Mouse (Mus musculus) intestine, embryonic 15.5 days (tissue): ENCODE results near the gene Zfp335. TPM values are rescaled to one million over a fixed set of nuclear protein-coding genes. Genes with fewer than 3 reads are reported as not detected.
"Not testable (repeated sequence)": the region's sequence is repeated elsewhere in the genome, so short reads cannot be mapped to it uniquely, and the experiment has no call there.

Experiments used
- ATAC-seq: fragments of 200-750 bp; cut with Nextera tagmentation; 2 replicates; pipeline ENCODE4 v1.8.0; 2017; ENCODE audit warnings: moderate TSS enrichment, moderate library complexity
- H3K27ac ChIP-seq: fragments of 300-500 bp; sonication (generic); 2 replicates; pipeline ENCODE4 v1.5.1; 2015; ENCODE audit warnings: mild to moderate bottlenecking, inconsistent platforms
- H3K27me3 ChIP-seq: fragments of 300-500 bp; sonication (generic); replicated peaks from 2 replicates; pipeline ENCODE4 v1.6.1; 2015; ENCODE audit warnings: inconsistent platforms
- H3K36me3 ChIP-seq: fragments of 300-500 bp; sonication (generic); 2 replicates; pipeline ENCODE4 v1.6.1; 2015; ENCODE audit warnings: inconsistent platforms
- H3K4me1 ChIP-seq: fragments of 300-500 bp; sonication (generic); replicated peaks from 2 replicates; pipeline ENCODE4 v1.6.1; 2015; ENCODE audit warnings: inconsistent platforms
- H3K4me2 ChIP-seq: fragments of 300-500 bp; sonication (generic); replicated peaks from 2 replicates; pipeline ENCODE4 v1.6.1; 2015; ENCODE audit warnings: mild to moderate bottlenecking, inconsistent platforms
- H3K4me3 ChIP-seq: fragments of 300-500 bp; sonication (generic); replicated peaks from 2 replicates; pipeline ENCODE4 v1.5.1; 2015; ENCODE audit warnings: inconsistent platforms
- H3K9ac ChIP-seq: fragments of 300-500 bp; sonication (generic); 2 replicates; pipeline ENCODE4 v1.6.1; 2015; ENCODE audit warnings: inconsistent platforms
- H3K9me3 ChIP-seq: fragments of 300-500 bp; sonication (generic); 2 replicates; pipeline ENCODE4 v1.6.1; 2016; ENCODE audit warnings: inconsistent platforms
- WGBS: fragments of 180-500 bp; shearing (Covaris S2); methylation state at CpG from one replicate; pipeline ENCODE4 v1.1.7; 2015; 5-methylcytosine and 5-hydroxymethylcytosine counted together
- polyA plus RNA-seq: library from polyadenylated mRNA; unstranded; fragments of >200 nt; fragmentation: Nextera tagmentation; extraction: Ambion mirVana; gene quantifications from 2 replicates; pipeline ENCODE4 v1.2.1, GENCODE M21; 2015

Zfp335 gene
- polyA plus RNA-seq, 1 experiment from 2014 or later = 10.7 TPM

GRCm38 (mm10) chr2:164857101-164857821 is 54.3 kb downstream of the Zfp335 start, which contains the start of gene Pltp:
Gene Pltp (minus strand): TSS chr2:164857711.
- Histone ChIP-seq H3K27ac (no peak within 1 kb of the TSS), H3K27me3 (peaks cover 30% of the 10 kb centered on the region), H3K36me3 (no peaks in the 10 kb centered on the region), H3K9ac (peak within 1 kb of the TSS; percentile 48), H3K4me2 (peak within 1 kb of the TSS; percentile 93), H3K9me3 (no peaks in the 10 kb centered on the region), H3K4me1 (peaks cover 39% of the 10 kb centered on the region), H3K4me3 (peak within 1 kb of the TSS; percentile 44)
- ATAC-seq = peak; percentile 65
- WGBS = under 1% methylated on average over 44 of the region's 47 CpGs

- Histone ChIP-seq H3K4me2 (peak overlapping the region; percentile 93), H3K9me3 (no peaks in the 10 kb centered on the region), H3K27me3 (peaks cover 30% of the 10 kb centered on the region), H3K4me1 (peaks cover 34% of the 10 kb centered on the region), H3K9ac (peak overlapping the region; percentile 48), H3K4me3 (peak overlapping the region; percentile 44), H3K36me3 (no peaks in the 10 kb centered on the region), H3K27ac (no peak overlapping the region)
- ATAC-seq = no peak
- 2% methylated on average over 42 of the region's 42 CpGs for WGBS
Observed at GRCm38 (mm10) chr2:164856309-164857100, 55.1 kb downstream of the Zfp335 start.

GRCm38 (mm10) chr2:164855572-164855971 is 56.0 kb downstream of the Zfp335 start:
- Histone ChIP-seq H3K4me1 (peaks cover 29% of the 10 kb centered on the region), H3K27me3 (peaks cover 30% of the 10 kb centered on the region)
- H3K36me3 ChIP-seq, H3K4me3 ChIP-seq, ATAC-seq, H3K9ac ChIP-seq, H3K9me3 ChIP-seq, H3K4me2 ChIP-seq, H3K27ac ChIP-seq: not testable (repeated sequence)
- WGBS = 81% methylated on average over 5 of the region's 5 CpGs

- 82% methylated on average over 8 of the region's 8 CpGs for WGBS
Observed at GRCm38 (mm10) chr2:164850061-164850460, 61.5 kb downstream of the Zfp335 start.

GRCm38 (mm10) chr2:164845782-164846181 is 65.8 kb downstream of the Zfp335 start:
- Histone ChIP-seq H3K27me3 (no peaks in the 10 kb centered on the region), H3K9me3 (no peaks in the 10 kb centered on the region), H3K9ac (no peak overlapping the region), H3K4me2 (no peak overlapping the region), H3K4me3 (no peak overlapping the region), H3K36me3 (no peaks in the 10 kb centered on the region), H3K4me1 (no peaks in the 10 kb centered on the region), H3K27ac (no peak overlapping the region)
- ATAC-seq = no peak
- 48% methylated on average over 3 of the region's 3 CpGs for WGBS

More at GRCm38 (mm10) chr2:164850061-164850460, 61.5 kb downstream of the Zfp335 start:
- Histone ChIP-seq H3K4me1 (no peaks in the 10 kb centered on the region), H3K36me3 (no peaks in the 10 kb centered on the region), H3K27me3 (peaks cover 5% of the 10 kb centered on the region; the same call in 1 of the 2 replicates), H3K27ac (no peak overlapping the region), H3K9ac (no peak overlapping the region), H3K9me3 (no peaks in the 10 kb centered on the region), H3K4me3 (no peak overlapping the region), H3K4me2 (no peak overlapping the region)
- no peak for ATAC-seq

Other genes with a start within 250 kb of the Zfp335 start
- not detected in 2 replicates for gene Wfdc11, start 237.7 kb downstream of the Zfp335 start, polyA plus RNA-seq
- gene Wfdc13, start 226.7 kb downstream of the Zfp335 start, polyA plus RNA-seq = 0.18 and 0.30 TPM in 2 replicates
- gene Spint4, start 213.3 kb downstream of the Zfp335 start, polyA plus RNA-seq = not detected in 2 replicates
- gene Spint5, start 196.5 kb downstream of the Zfp335 start, polyA plus RNA-seq = not detected in 2 replicates
- gene Wfdc3, start 165.8 kb downstream of the Zfp335 start, polyA plus RNA-seq = 1.8 and 2.0 TPM in 2 replicates
- gene Dnttip1, start 165.8 kb downstream of the Zfp335 start, polyA plus RNA-seq = 60.4 and 62.5 TPM in 2 replicates
- 431 and 439 TPM in 2 replicates for gene Ube2c, start 141.9 kb downstream of the Zfp335 start, polyA plus RNA-seq
- 1.7 and 6.9 TPM in 2 replicates for gene Tnnc2, start 131.8 kb downstream of the Zfp335 start, polyA plus RNA-seq
- gene Snx21, start 125.9 kb downstream of the Zfp335 start, polyA plus RNA-seq = 18.4 and 21.2 TPM in 2 replicates
- 23.6 and 29.7 TPM in 2 replicates for gene Acot8, start 106.9 kb downstream of the Zfp335 start, polyA plus RNA-seq
- 8.1 and 9.0 TPM in 2 replicates for gene Zswim3, start 106.7 kb downstream of the Zfp335 start, polyA plus RNA-seq
- gene Zswim1, start 89.1 kb downstream of the Zfp335 start, polyA plus RNA-seq = 13.5 TPM in 2 replicates
- not detected in 2 replicates for gene Spata25, start 83.2 kb downstream of the Zfp335 start, polyA plus RNA-seq
- 266 and 277 TPM in 2 replicates for gene Ctsa, start 78.9 kb downstream of the Zfp335 start, polyA plus RNA-seq
- 6.8 and 7.4 TPM in 2 replicates for gene Neurl2, start 78.3 kb downstream of the Zfp335 start, polyA plus RNA-seq
- gene Pltp, start 54.0 kb downstream of the Zfp335 start, polyA plus RNA-seq = 28.7 and 29.5 TPM in 2 replicates
- 63.6 and 65.5 TPM in 2 replicates for gene Pcif1, start 32.5 kb downstream of the Zfp335 start, polyA plus RNA-seq
- 4.9 and 5.2 TPM in 2 replicates for gene Mmp9, start 29.0 kb upstream of the Zfp335 start, polyA plus RNA-seq
- gene Slc12a5, start 49.0 kb upstream of the Zfp335 start, polyA plus RNA-seq = 0.80 and 0.97 TPM in 2 replicates
- 47.4 and 48.8 TPM in 2 replicates for gene Ncoa5, start 123.1 kb upstream of the Zfp335 start, polyA plus RNA-seq
- 8.5 and 9.3 TPM in 2 replicates for gene Cd40, start 143.9 kb upstream of the Zfp335 start, polyA plus RNA-seq
- gene 1700025C18Rik, start 179.0 kb upstream of the Zfp335 start, polyA plus RNA-seq = not detected in 2 replicates